Mouse (Mus musculus) heart, postnatal 4 days (tissue): ENCODE measurements around the gene Unc5a. TPM values are rescaled to one million over a fixed set of nuclear protein-coding genes. Genes with fewer than 3 reads are reported as not detected.

Experiments
- DNase-seq: peaks from one replicate; pipeline ENCODE4 v3.0.0; 2021
- total RNA-seq, 2 experiments: library from RNA; stranded (reverse); gene quantifications; 2 replicates each; pipeline ENCODE4 v1.2.3; 2021

Unc5a gene
- 1 to 10 TPM; 1.3 to 1.4 TPM for total RNA-seq

GRCm38 (mm10) chr13:54948531-54949493 is at the start of gene Unc5a:
Gene Unc5a, plus strand, starts transcription at chr13:54949411.
- peak; percentile 33 for DNase-seq

DNA sequence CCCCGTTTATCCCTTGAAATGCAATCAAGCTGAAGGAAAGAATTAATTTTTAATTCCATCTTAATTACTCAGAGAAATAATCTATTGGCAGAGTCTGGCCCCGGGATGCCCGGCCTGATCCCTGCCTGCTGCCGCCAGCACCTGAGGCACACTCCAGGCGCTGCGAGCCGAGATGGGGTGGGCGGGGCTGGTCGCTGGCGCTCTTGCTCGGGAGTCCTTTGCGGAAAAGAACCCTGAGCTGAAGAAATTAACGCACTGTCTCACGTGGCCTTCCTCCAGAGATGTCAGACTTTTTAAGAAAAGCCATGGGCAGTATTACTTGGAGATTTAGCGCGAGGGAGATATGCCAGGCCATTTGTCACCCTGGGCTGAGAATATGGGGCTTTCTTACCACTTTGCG is 37.2 kb upstream of the Unc5a start:
- DNase-seq = no peak

GRCm38 (mm10) chr13:54912894-54913621 is 36.2 kb upstream of the Unc5a start:
- DNase-seq = no peak

GRCm38 (mm10) chr13:54916644-54917043 is 32.6 kb upstream of the Unc5a start:
- DNase-seq = no peak

DNA sequence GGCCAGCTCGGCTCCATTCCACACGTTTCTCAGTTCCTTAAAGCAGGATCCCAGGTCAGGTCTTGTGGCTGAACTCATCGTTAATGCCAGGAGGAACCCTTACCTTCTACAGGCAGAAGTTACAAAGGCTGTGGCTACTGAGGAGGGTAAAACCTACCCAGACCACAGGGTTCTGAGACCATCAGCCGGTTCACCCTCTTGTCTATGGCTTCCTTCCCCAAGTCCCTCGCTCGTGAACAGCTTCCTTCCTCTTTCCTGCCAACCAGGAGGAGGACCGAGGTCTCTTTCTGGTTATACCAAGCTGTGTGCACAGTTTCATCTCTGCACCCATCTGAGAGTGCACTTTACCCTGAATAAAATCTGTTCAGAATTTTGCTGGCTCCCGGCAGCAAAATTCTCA is 30.3 kb upstream of the Unc5a start:
- DNase-seq = no peak

- no peak for DNase-seq
Observed at GRCm38 (mm10) chr13:54919666-54920065, 29.5 kb upstream of the Unc5a start.

DNA sequence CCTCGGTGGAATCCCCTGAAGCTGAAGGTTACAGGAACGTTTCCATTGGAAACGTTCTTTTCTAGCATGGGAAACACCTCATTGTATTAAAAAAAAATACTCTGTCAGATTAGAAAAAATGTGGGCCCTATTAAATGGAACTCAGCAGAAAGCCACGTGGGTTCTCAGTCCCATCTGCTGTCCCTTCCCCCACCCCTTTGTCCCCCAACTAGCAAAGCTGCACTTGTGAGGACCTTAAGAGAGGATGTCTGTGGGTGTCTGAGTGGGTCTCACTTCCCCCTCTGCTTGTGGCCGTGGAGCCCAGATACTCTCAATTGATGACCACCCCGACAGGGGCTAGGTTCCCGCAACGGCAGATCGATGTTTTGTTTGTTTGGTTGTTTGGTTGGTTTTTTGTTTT is 27.5 kb upstream of the Unc5a start:
- DNase-seq = no peak

DNA sequence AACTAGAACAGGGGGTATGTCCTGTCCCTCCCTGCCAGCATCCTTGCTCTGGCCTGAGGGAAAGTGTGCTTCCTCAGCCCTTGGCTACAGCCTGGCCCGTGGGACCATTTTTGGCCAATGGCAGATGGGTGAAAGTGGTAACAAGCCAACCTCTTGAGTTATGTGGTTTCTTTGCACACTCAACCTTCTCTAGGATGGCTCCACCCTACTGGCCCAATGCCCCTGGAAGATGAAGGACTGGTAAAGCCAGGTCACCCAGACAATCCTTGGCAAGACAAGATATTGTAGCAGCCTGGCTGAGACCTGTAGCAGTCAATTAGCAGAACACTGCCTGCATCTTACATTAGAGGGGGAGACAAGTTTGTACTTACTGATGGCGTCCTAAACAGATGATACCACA is 25.5 kb upstream of the Unc5a start:
- DNase-seq = no peak

DNA sequence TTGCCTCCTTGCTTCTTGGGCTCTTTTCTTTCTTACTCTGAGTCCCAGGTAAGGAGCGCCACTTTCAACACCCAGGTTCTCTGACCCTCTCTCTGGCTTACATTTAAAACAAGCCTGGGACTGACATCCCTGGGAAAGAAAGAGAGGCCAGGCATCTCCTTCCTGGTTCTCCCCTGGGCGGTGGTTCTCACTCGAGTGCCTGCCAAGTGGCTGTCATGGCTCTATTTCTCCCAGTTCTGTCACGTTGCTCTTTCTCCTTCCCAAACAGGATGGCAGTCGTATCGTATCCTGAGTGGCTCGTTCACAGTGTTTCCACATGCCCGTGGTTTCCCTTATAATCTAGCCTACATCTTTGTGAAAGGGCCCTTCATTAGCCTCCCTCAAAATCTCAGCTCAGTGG is 23.7 kb upstream of the Unc5a start:
- DNase-seq = no peak

- DNase-seq = peak; percentile 17
Observed at GRCm38 (mm10) chr13:54926654-54927053, 22.6 kb upstream of the Unc5a start.

DNA sequence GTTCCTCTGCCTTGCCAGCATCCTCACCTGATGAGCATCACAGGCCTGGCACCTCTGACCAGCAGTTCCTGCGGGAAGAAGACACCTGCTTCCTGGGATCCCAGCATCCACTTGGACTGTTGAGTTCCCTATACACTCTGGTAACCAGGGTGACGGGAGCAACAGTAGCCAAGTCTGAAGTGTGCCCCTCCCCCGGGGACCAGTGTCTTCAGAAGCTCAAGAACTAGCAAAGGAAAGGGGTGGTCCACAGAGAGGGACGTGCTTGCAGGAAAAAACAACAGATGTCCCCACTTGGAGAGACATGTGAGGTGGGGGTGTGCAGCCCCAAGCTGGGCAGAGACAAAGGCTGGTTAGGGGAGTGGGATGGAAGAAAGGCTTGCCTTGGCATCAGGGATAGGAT is 19.1 kb upstream of the Unc5a start:
- no peak for DNase-seq

- DNase-seq = no peak
Observed at GRCm38 (mm10) chr13:54934873-54935272, 14.3 kb upstream of the Unc5a start.

DNA sequence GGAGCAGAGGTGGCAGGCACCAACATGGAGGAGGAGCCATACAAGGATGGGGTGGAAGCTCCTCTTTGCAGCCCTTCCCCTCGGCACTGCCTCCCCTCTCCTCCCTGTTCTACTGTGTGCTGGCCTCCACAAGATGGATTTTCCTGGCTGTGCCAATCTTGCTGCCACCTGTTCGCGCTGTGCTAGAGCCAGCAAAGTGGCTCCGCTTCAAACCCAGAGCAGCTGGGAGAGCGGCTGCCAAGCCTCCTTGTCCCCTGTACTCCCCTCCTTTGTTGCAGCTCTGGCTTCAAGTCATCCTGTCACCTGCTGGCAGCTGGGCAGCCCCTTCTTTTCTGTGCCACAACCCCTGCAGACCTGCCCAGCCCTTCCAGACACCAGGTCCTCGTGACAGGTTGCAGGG is 13.0 kb upstream of the Unc5a start:
- no peak for DNase-seq

DNA sequence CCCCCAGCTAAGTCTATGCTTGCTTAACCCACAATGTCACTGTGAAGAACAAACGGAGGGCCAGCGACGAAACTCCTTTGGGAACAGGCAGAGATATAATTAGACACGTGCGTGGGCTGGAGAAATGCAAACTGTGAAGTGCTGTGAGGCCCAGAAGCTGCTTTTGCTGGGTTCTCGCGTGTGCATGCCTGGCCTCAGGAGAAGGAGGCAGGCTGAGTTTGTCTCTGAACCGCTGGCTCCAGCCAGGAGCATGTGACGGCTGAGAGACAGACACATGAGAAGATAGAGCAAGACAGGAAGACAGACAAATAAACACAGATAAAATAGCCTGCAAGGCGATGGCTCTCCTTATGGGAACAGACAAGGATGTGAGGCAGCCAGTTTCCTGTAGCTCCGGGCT is 11.3 kb upstream of the Unc5a start:
- no peak for DNase-seq

GRCm38 (mm10) chr13:54938493-54938892 is 10.7 kb upstream of the Unc5a start:
- no peak for DNase-seq

DNA sequence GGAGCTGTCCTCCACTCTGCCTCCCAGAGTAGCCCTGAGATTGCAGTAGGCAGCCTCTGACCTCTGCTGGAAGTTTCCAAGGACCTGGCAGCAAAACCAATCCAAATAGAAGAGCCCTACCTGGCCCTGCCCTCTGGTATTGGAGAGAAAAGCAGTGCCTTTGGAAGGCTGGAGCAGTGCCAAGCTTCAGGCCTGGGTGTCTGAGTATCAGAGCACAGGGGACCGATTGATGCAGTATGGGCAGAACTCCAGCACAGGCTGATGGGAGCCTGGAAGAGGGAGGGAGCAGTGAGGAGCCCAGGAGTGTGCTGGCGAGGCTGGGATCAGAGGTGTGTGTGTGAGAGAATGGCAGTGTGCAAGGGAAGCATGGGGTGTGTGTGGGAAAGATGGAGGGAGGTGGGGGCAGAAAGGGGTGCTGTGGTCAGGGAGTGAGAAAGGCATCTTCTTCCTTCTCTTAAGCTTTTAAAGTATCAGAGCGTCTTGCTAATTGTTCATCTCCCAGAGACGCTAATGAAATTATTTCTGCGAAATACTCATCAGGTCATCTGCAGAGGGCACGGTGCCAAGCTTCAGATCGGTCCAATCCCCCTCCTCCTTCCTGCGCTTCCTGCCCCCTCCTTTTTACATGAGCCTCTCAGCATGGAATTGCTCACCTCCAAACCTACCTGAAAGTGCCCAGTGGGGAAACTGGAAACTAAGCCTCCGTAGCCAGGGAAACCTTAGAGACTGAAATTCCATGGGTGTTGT is 4.6 kb upstream of the Unc5a start:
- no peak for DNase-seq

- peak; percentile 57 for DNase-seq
Observed at GRCm38 (mm10) chr13:54945332-54945731, 3.9 kb upstream of the Unc5a start.

DNA sequence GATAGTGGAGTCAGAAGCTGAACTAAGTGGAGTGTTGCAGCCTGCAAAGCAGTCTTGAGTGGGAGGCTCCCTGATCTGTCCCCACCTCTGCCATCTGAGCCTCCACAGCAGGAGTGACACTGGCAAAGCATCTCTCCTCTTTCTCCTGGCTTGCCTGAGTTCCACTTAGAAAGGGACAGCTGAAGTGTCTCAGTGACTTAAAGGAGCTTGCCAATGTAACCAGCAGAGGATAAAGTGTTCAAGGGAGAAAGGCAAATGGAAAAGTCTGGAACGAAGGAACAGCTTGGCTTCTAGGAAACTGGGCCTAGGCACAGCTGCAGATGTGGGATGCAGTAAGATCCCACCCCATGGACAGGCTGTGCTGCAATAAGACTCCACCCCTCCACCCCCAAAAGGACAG is 2.8 kb upstream of the Unc5a start:
- no peak for DNase-seq

DNA sequence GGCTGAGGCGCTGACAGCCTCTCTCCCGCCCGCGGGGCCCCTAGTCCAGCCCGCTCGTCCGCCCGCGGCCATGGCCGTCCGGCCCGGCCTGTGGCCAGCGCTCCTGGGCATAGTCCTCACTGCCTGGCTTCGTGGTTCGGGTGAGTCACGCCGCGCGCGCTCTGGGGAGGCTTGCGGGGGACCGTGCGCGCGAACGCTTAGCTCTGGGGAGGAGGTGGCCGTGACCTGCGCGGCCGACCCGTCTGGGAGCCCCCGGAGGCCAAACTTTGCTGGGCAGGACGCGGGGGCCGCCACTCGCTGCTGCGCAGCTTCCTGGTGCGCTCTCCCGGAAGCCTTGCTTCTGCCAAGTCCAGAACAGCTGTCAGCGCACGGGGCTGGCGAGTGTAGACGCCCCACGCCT is 381 bp downstream of the Unc5a start:
- DNase-seq = peak; percentile 27

GRCm38 (mm10) chr13:54950131-54950530 is 920 bp downstream of the Unc5a start:
- DNase-seq = no peak

GRCm38 (mm10) chr13:54951166-54951565 is 2.0 kb downstream of the Unc5a start:
- DNase-seq = no peak

DNA sequence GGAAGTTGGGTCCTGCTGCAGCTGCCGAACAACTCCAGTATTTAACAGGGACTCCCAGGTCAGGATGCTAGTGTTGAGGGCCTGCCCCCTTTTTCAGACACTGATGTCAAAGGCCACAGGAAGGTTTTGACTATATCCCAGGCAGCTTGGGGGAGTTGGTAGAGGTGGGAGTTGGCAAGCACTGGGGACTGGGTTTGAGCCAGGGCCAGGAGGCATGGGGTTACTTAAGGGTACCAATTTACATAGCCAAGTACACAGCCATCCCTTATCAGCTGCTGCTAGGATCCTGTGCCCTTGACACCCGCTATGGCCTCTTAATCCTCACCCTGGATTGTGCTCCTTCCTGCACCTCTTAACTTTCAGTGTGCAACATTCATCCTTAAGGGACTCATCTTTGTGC is 5.5 kb downstream of the Unc5a start:
- DNase-seq = no peak
